Mouse (Mus musculus) forelimb bud, embryonic 11.5 days (tissue): Measurements from ENCODE around the gene Kif4.

Experiments
- DNase-seq: peaks from one replicate; pipeline ENCODE4 v3.0.0-alpha.2; 2012; ENCODE audit warnings: low read depth, low spot score

Gene Kif4

GRCm38 (mm10) chrX:100625546-100625801 is at the start of gene Kif4:
Kif4 (plus strand) TSS chrX:100625737.
- DNase-seq, result no peak

GRCm38 (mm10) chrX:100594791-100595190 is 30.7 kb upstream of the Kif4 start, which contains the start of gene P2ry4:
P2ry4 (minus strand) TSS chrX:100594869.
- DNase-seq, result no peak

GRCm38 (mm10) chrX:100597439-100597838 is 28.1 kb upstream of the Kif4 start:
- peak; percentile 17 for DNase-seq

- no peak for DNase-seq
These were observed 25.8 kb upstream of the Kif4 start for GRCm38 (mm10) chrX:100599755-100600154.

GRCm38 (mm10) chrX:100605314-100605713 is 20.2 kb upstream of the Kif4 start, which contains the start of gene Arr3:
Arr3 (plus strand) TSS chrX:100605497.
- DNase-seq, result no peak

GRCm38 (mm10) chrX:100618488-100618887 is 7.0 kb upstream of the Kif4 start:
- DNase-seq, result no peak

- no peak for DNase-seq
These were observed 4.2 kb upstream of the Kif4 start for GRCm38 (mm10) chrX:100621366-100621765.

GRCm38 (mm10) chrX:100624242-100624641 is 1.3 kb upstream of the Kif4 start:
- no peak for DNase-seq

GRCm38 (mm10) chrX:100625146-100625545 is 391 bp upstream of the Kif4 start:
- DNase-seq, result peak; percentile 3

- peak; percentile 90 for DNase-seq
These were observed 561 bp downstream of the Kif4 start, which contains the start of gene Pdzd11 for GRCm38 (mm10) chrX:100625802-100626793. Pdzd11 (minus strand) TSS chrX:100626568.

GRCm38 (mm10) chrX:100629076-100629475 is 3.5 kb downstream of the Kif4 start:
- DNase-seq, result no peak

- DNase-seq, result no peak
These were observed 12.9 kb downstream of the Kif4 start for GRCm38 (mm10) chrX:100638477-100638876.

GRCm38 (mm10) chrX:100652848-100653247 is 27.3 kb downstream of the Kif4 start:
- no peak for DNase-seq

- no peak for DNase-seq
These were observed 39.3 kb downstream of the Kif4 start for GRCm38 (mm10) chrX:100664825-100665224.

- no peak for DNase-seq
These were observed 52.7 kb downstream of the Kif4 start for GRCm38 (mm10) chrX:100678204-100678603.

- DNase-seq, result no peak
These were observed 61.0 kb downstream of the Kif4 start for GRCm38 (mm10) chrX:100686527-100686926.

- DNase-seq, result no peak
These were observed 62.0 kb downstream of the Kif4 start for GRCm38 (mm10) chrX:100687360-100688032.

- DNase-seq, result no peak
These were observed 62.5 kb downstream of the Kif4 start for GRCm38 (mm10) chrX:100688033-100688370.

- no peak for DNase-seq
These were observed 71.2 kb downstream of the Kif4 start for GRCm38 (mm10) chrX:100696776-100697175.

GRCm38 (mm10) chrX:100708032-100708431 is 82.5 kb downstream of the Kif4 start:
- DNase-seq, result no peak

- DNase-seq, result no peak
These were observed 90.6 kb downstream of the Kif4 start for GRCm38 (mm10) chrX:100716173-100716572.

- no peak for DNase-seq
These were observed 103.4 kb downstream of the Kif4 start for GRCm38 (mm10) chrX:100728947-100729346.
